9 mouse cellular contexts compared by ENCODE assay signal in genomic region chr12:111088731-111089141, GRCm38 (mm10). TPM values are rescaled to one million over a fixed set of nuclear protein-coding genes. Genes with fewer than 3 reads are reported as not detected.
DNase-seq lines count a peak whose midpoint lies in the region; ATAC-seq and TF ChIP-seq lines count a peak whose summit lies in the region.
"Had no signal": no experiment of that assay in that cellular context is flagged by ENCODE, and none has a peak within 500 bp of the region (broad histone marks: within the 10 kb centered on the region; RNA-seq: fewer than 3 reads in every experiment).

No protein-coding gene starts in this region.

- ATAC-seq in forebrain, embryonic 15.5 days (replicated peaks): no peak
- ATAC-seq in forebrain, embryonic 14.5 days: no peak
- no peak for ATAC-seq in kidney, embryonic 15.5 days (replicated peaks; ENCODE audit: low FRiP score)
- ATAC-seq in stomach, postnatal 0 days (ENCODE audit: low FRiP score, low TSS enrichment): no peak
- ATAC-seq in erythroid progenitor cell, adult 5-6 weeks (replicated peaks; ENCODE audit: low FRiP score, poor library complexity, severe bottlenecking): no peak

- no peak for DNase-seq in forebrain, embryonic 14.5 days (ENCODE audit: low spot score)
- DNase-seq in kidney, adult 9 months: peak; percentile 71
- DNase-seq in retina, adult 2 months (ENCODE audit: low read depth, low spot score): peak; percentile 25
- DNase-seq in retina, embryonic 14.5 days (ENCODE audit: low spot score): no peak
- DNase-seq in stomach, postnatal 0 days (ENCODE audit: low spot score): no peak

- H3K4me2 ChIP-seq in forebrain, embryonic 15.5 days (replicated peaks): no peak overlapping the region
- no peak overlapping the region for H3K4me2 ChIP-seq in forebrain, embryonic 14.5 days (ENCODE audit: low read length)
- H3K4me2 ChIP-seq in kidney, embryonic 15.5 days: no peak overlapping the region
- H3K4me2 ChIP-seq in stomach, postnatal 0 days (replicated peaks; ENCODE audit: low read depth): no peak overlapping the region
- H3K4me2 ChIP-seq: liver, embryonic 13.5 days had no signal

- no peak overlapping the region for H3K4me3 ChIP-seq in forebrain, embryonic 15.5 days
- no peak overlapping the region for H3K4me3 ChIP-seq in forebrain, embryonic 14.5 days (ENCODE audit: low read depth, low read length)
- no peak overlapping the region for H3K4me3 ChIP-seq in kidney, embryonic 15.5 days (replicated peaks)
- no peak overlapping the region for H3K4me3 ChIP-seq in stomach, postnatal 0 days (ENCODE audit: low read depth, low read length)
- H3K4me3 ChIP-seq: liver, embryonic 13.5 days had no signal

- no peaks in the 10 kb centered on the region for H3K27me3 ChIP-seq in forebrain, embryonic 15.5 days
- no peaks in the 10 kb centered on the region for H3K27me3 ChIP-seq in forebrain, embryonic 14.5 days (replicated peaks; ENCODE audit: control insufficient read depth, insufficient read depth, low read length)
- H3K27me3 ChIP-seq in kidney, embryonic 15.5 days: no peaks in the 10 kb centered on the region
- H3K27me3 ChIP-seq in stomach, postnatal 0 days (ENCODE audit: control insufficient read depth, insufficient read depth, low read length): no peaks in the 10 kb centered on the region
- H3K27me3 ChIP-seq: liver, embryonic 13.5 days had no signal

- peaks cover 4% of the 10 kb centered on the region; the same call in 1 of the 2 replicates for H3K36me3 ChIP-seq in forebrain, embryonic 15.5 days
- H3K36me3 ChIP-seq in forebrain, embryonic 14.5 days (ENCODE audit: control insufficient read depth, insufficient read depth, low read length): peaks cover 12% of the 10 kb centered on the region
- peaks cover 15% of the 10 kb centered on the region for H3K36me3 ChIP-seq in kidney, embryonic 15.5 days
- H3K36me3 ChIP-seq in stomach, postnatal 0 days (ENCODE audit: control insufficient read depth, insufficient read depth, low read length): no peaks in the 10 kb centered on the region

- no peaks in the 10 kb centered on the region for H3K9me3 ChIP-seq in forebrain, embryonic 15.5 days
- no peaks in the 10 kb centered on the region for H3K9me3 ChIP-seq in forebrain, embryonic 14.5 days (replicated peaks; ENCODE audit: control insufficient read depth, low read length)
- H3K9me3 ChIP-seq in kidney, embryonic 15.5 days (replicated peaks): no peaks in the 10 kb centered on the region
- H3K9me3 ChIP-seq in stomach, postnatal 0 days (ENCODE audit: control insufficient read depth, low read length): no peaks in the 10 kb centered on the region
- H3K9me3 ChIP-seq: liver, embryonic 13.5 days had no signal

- WGBS in forebrain, embryonic 15.5 days: 47% methylated on average over 3 of the region's 3 CpGs
- WGBS in forebrain, embryonic 14.5 days: 57% methylated on average over 3 of the region's 3 CpGs
- WGBS in kidney, embryonic 15.5 days: 52% methylated on average over 3 of the region's 3 CpGs
- 62% methylated on average over 3 of the region's 3 CpGs for WGBS in stomach, postnatal 0 days

- TF ChIP-seq EP300 in stomach, postnatal 0 days (optimal IDR thresholded peaks at IDR 0.05): no peak

- no peak overlapping the region for H3K9ac ChIP-seq in forebrain, embryonic 15.5 days (replicated peaks)
- no peak overlapping the region for H3K9ac ChIP-seq in forebrain, embryonic 14.5 days (ENCODE audit: low read length)
- H3K9ac ChIP-seq in kidney, embryonic 15.5 days: no peak overlapping the region
- H3K9ac ChIP-seq in stomach, postnatal 0 days (ENCODE audit: low read length): no peak overlapping the region
- H3K9ac ChIP-seq: liver, embryonic 13.5 days had no signal

- 0 out of 2 replicates have a peak overlapping the region, but pooled peaks have one; percentile 33 for H3K27ac ChIP-seq in forebrain, embryonic 15.5 days (replicated peaks)
- no peak overlapping the region for H3K27ac ChIP-seq in forebrain, embryonic 14.5 days (ENCODE audit: low read depth, low read length)
- no peak overlapping the region for H3K27ac ChIP-seq in kidney, embryonic 15.5 days
- 0 out of 2 replicates have a peak overlapping the region, but pooled peaks have one; percentile 4 for H3K27ac ChIP-seq in stomach, postnatal 0 days (replicated peaks)
- H3K27ac ChIP-seq: liver, embryonic 13.5 days had no signal

- peaks cover 11% of the 10 kb centered on the region for H3K4me1 ChIP-seq in forebrain, embryonic 15.5 days
- H3K4me1 ChIP-seq in forebrain, embryonic 14.5 days (ENCODE audit: control insufficient read depth, insufficient read depth, low read length): peaks cover 4% of the 10 kb centered on the region; the same call in 1 of the 2 replicates
- peaks cover 30% of the 10 kb centered on the region for H3K4me1 ChIP-seq in kidney, embryonic 15.5 days
- no peaks in the 10 kb centered on the region for H3K4me1 ChIP-seq in stomach, postnatal 0 days (replicated peaks; ENCODE audit: control insufficient read depth, insufficient read depth)

- TF ChIP-seq CTCF in stomach, postnatal 0 days (IDR thresholded peaks at IDR 0.05; ENCODE audit: low read depth): no peak

RNA-seq across cellular contexts. Expression of gene Rcor1, which starts 49.6 kb away (rescaled TPM):
- polyA plus RNA-seq in forebrain, embryonic 15.5 days (2015; fragmentation: Nextera tagmentation; extraction: Ambion mirVana): 8.1 and 8.4 TPM in 2 replicates
- 8.5 and 9.7 TPM in 2 replicates for polyA plus RNA-seq in forebrain, embryonic 14.5 days (2014; fragmentation: Nextera tagmentation; extraction: Ambion mirVana)
- 10.0 and 10.5 TPM in 2 replicates for polyA plus RNA-seq in kidney, embryonic 15.5 days (2015; fragmentation: Nextera tagmentation; extraction: Ambion mirVana)
- 7.9 and 10.5 TPM in 2 replicates for polyA plus RNA-seq in stomach, postnatal 0 days (2015; fragmentation: Nextera tagmentation; extraction: Ambion mirVana)
- 27.8 and 31.0 TPM in 2 replicates for total RNA-seq in erythroid progenitor cell, adult 5-6 weeks (2015; ENCODE audit: low replicate concordance)
- 21.2 and 40.1 TPM in 2 replicates for total RNA-seq in erythroid progenitor cell, adult 5-6 weeks (2017; ENCODE audit: low replicate concordance)

Comparison
In these comparisons a context has a peak if more than half of its experiments do, and no peak if none do; other contexts are left out.
1. H3K27ac ChIP-seq: peak in forebrain, embryonic 15.5 days (single experiment) and stomach, postnatal 0 days (single experiment); none in forebrain, embryonic 14.5 days (single experiment) and kidney, embryonic 15.5 days (single experiment).
2. DNase-seq: peak in kidney, adult 9 months (single experiment) and retina, adult 2 months (single experiment); none in forebrain, embryonic 14.5 days (single experiment), retina, embryonic 14.5 days (single experiment) and stomach, postnatal 0 days (single experiment).